In genomic region chr6:120463086-120463871, GRCm38 (mm10) we compare ENCODE assay signal across 8 mouse cellular contexts. TPM values are rescaled to one million over a fixed set of nuclear protein-coding genes. Genes with fewer than 3 reads are reported as not detected.
DNase-seq lines count a peak whose midpoint lies in the region; ATAC-seq and TF ChIP-seq lines count a peak whose summit lies in the region.

Gene Il17ra (plus strand): TSS chr6:120463247.

- no peaks in the 10 kb centered on the region for H3K27me3 ChIP-seq in CH12.LX (replicated peaks)
- peaks cover 16% of the 10 kb centered on the region for H3K27me3 ChIP-seq in heart, embryonic 16.5 days (ENCODE audit: control insufficient read depth, insufficient read depth, low read length)

- TF ChIP-seq CTCF in CH12.LX (conservative IDR thresholded peaks at IDR 0.05 in 1 of 2, IDR thresholded peaks at IDR 0.05 in 1 of 2; ENCODE audit: low read depth in 2 of 2, low read length in 2 of 2): 0 out of 4 replicates have a peak, but pooled peaks of 1 of the 2 experiments have one; percentile 6
- no peak for TF ChIP-seq CTCF in embryonic fibroblast, embryonic 13.5 days (IDR thresholded peaks at IDR 0.05; ENCODE audit: borderline replicate concordance, insufficient read depth, low read length)

- TF ChIP-seq EP300 in CH12.LX (IDR thresholded peaks at IDR 0.05; ENCODE audit: low read length): no peak

- H3K36me3 ChIP-seq in CH12.LX (replicated peaks in 1 of 2; ENCODE audit: control insufficient read depth in 1 of 2, insufficient read depth in 1 of 2, low read length in 1 of 2): peaks cover 2 to 5% of the 10 kb centered on the region in 2 experiments
- no peaks in the 10 kb centered on the region for H3K36me3 ChIP-seq in heart, embryonic 16.5 days (ENCODE audit: control insufficient read depth, insufficient read depth)

- peaks cover 19 to 46% of the 10 kb centered on the region in 2 experiments for H3K4me1 ChIP-seq in CH12.LX (ENCODE audit: control insufficient read depth in 1 of 2, insufficient read depth in 2 of 2)
- peaks cover 3% of the 10 kb centered on the region; the same call in 1 of the 2 replicates for H3K4me1 ChIP-seq in embryonic fibroblast, embryonic 13.5 days (ENCODE audit: control insufficient read depth, insufficient read depth, low read length)
- H3K4me1 ChIP-seq in heart, embryonic 16.5 days (ENCODE audit: control insufficient read depth, insufficient read depth, low read length): peaks cover 12% of the 10 kb centered on the region

- H3K4me3 ChIP-seq in CH12.LX (replicated peaks in 1 of 3; ENCODE audit: low read depth in 2 of 3, low read length in 2 of 3, poor library complexity in 1 of 3): peak within 1 kb of the TSS; percentile 80 to 93 (median 85)
- H3K4me3 ChIP-seq in embryonic fibroblast, embryonic 13.5 days (ENCODE audit: insufficient read depth, low read length): peak within 1 kb of the TSS; percentile 71
- H3K4me3 ChIP-seq in heart, embryonic 16.5 days (ENCODE audit: low read length): peak within 1 kb of the TSS; percentile 74

- no peaks in the 10 kb centered on the region for H3K9me3 ChIP-seq in CH12.LX (replicated peaks; ENCODE audit: low read length)
- no peaks in the 10 kb centered on the region for H3K9me3 ChIP-seq in heart, embryonic 16.5 days (replicated peaks; ENCODE audit: control insufficient read depth, low read length)

- TF ChIP-seq RAD21 in CH12.LX (IDR thresholded peaks at IDR 0.05; ENCODE audit: low read depth, low read length): no peak

- peak within 1 kb of the TSS; percentile 96 for H3K9ac ChIP-seq in CH12.LX (ENCODE audit: insufficient read depth, low read depth)
- peak within 1 kb of the TSS; percentile 77 for H3K9ac ChIP-seq in heart, embryonic 16.5 days (ENCODE audit: low read length)

- peak within 1 kb of the TSS; percentile 99 for H3K4me2 ChIP-seq in CH12.LX (ENCODE audit: insufficient read depth, low read depth, poor library complexity, severe bottlenecking)
- H3K4me2 ChIP-seq in heart, embryonic 16.5 days (ENCODE audit: low read depth, low read length): peak within 1 kb of the TSS; percentile 89

- peaks cover 46% of the 10 kb centered on the region for H3K79me2 ChIP-seq in CH12.LX (replicated peaks; ENCODE audit: control insufficient read depth, extremely low read depth, insufficient read depth, poor library complexity, severe bottlenecking)

- peak; percentile 80 for DNase-seq in CH12.LX (ENCODE audit: extremely low read depth)
- peak; percentile 70 to 80 for DNase-seq in adrenal gland, adult 18-20 months (ENCODE audit: low spot score in 2 of 2)
- DNase-seq in kidney, postnatal 14 days: peak; percentile 90
- peak; percentile 85 for DNase-seq in lung, postnatal 36 days
- peak; percentile 45 for DNase-seq in retina, adult 2 months (ENCODE audit: low read depth, low spot score)
- peak; percentile 83 for DNase-seq in urinary bladder, postnatal 14 days (ENCODE audit: low spot score)

- dilution Hi-C loops in CH12.LX (cut with MboI; ENCODE audit: extremely low pct_ligation_motif_present, extremely low pct_unique_long_range_greater_than_20kb, low sequenced_read_pairs): no loop called here

- in situ Hi-C loops in CH12.LX (cut with MboI; ENCODE audit: low pct_ligation_motif_present, low pct_unique_long_range_greater_than_20kb, low sequenced_read_pairs): no loop called here

- peak within 1 kb of the TSS; percentile 70 for H3K27ac ChIP-seq in CH12.LX (ENCODE audit: insufficient read depth, low read depth)
- no peak within 1 kb of the TSS for H3K27ac ChIP-seq in embryonic fibroblast, embryonic 13.5 days (ENCODE audit: insufficient read depth, low read length)
- 0 out of 2 replicates have a peak within 1 kb of the TSS, but pooled peaks have one; percentile 31 for H3K27ac ChIP-seq in heart, embryonic 16.5 days (ENCODE audit: low read length)

- ATAC-seq in heart, embryonic 16.5 days (replicated peaks; ENCODE audit: extremely low read depth, insufficient read depth, low FRiP score): peak; percentile 75

- WGBS in heart, embryonic 16.5 days: under 1% methylated on average over 89 of the region's 90 CpGs

- peak; percentile 92 for TF ChIP-seq POLR2A in CH12.LX (IDR thresholded peaks at IDR 0.05; ENCODE audit: low read depth, low read length)
- TF ChIP-seq POLR2A in embryonic fibroblast, embryonic 13.5 days (IDR thresholded peaks at IDR 0.05; ENCODE audit: low read depth, low read length): peak; percentile 72

TF ChIP-seq in CH12.LX, 34 proteins besides CTCF, POLR2A, EP300 and RAD21:
- no peak for TF ChIP-seq JUND (conservative IDR thresholded peaks at IDR 0.05; ENCODE audit: low read depth, low read length)
- peak; percentile 54; the same call in 1 of the 2 replicates for TF ChIP-seq IRF4 (IDR thresholded peaks at IDR 0.05; ENCODE audit: low read depth, low read length)
- no peak for TF ChIP-seq GABPA (IDR thresholded peaks at IDR 0.05; ENCODE audit: insufficient replicate concordance, low read depth, low read length)
- no peak for TF ChIP-seq CHD1 (IDR thresholded peaks at IDR 0.05; ENCODE audit: low read depth, low read length)
- TF ChIP-seq MYC (IDR thresholded peaks at IDR 0.05; ENCODE audit: low read depth, low read length): no peak
- no peak for TF ChIP-seq SMC3 (IDR thresholded peaks at IDR 0.05; ENCODE audit: low read depth, low read length)
- no peak for TF ChIP-seq USF2 (conservative IDR thresholded peaks at IDR 0.05; ENCODE audit: low read depth, low read length)
- TF ChIP-seq MAX (IDR thresholded peaks at IDR 0.05; ENCODE audit: low read length): 0 out of 2 replicates have a peak, but pooled peaks have one; percentile 31
- TF ChIP-seq POLR2AphosphoS2 (IDR thresholded peaks at IDR 0.05; ENCODE audit: low read depth, low read length): no peak
- peak; percentile 36; the same call in 1 of the 2 replicates for TF ChIP-seq NRF1 (IDR thresholded peaks at IDR 0.05; ENCODE audit: low read depth, low read length)
- no peak for TF ChIP-seq JUN (IDR thresholded peaks at IDR 0.05; ENCODE audit: insufficient read depth, low read depth, low read length)
- peak; percentile 59 for TF ChIP-seq HCFC1 (IDR thresholded peaks at IDR 0.05; ENCODE audit: low read depth, low read length)
- no peak for TF ChIP-seq USF1 (IDR thresholded peaks at IDR 0.05; ENCODE audit: low read depth, low read length)
- peak; percentile 91 for TF ChIP-seq ZMIZ1 (IDR thresholded peaks at IDR 0.05; ENCODE audit: low read depth, low read length)
- no peak for TF ChIP-seq ZKSCAN1 (IDR thresholded peaks at IDR 0.05; ENCODE audit: borderline replicate concordance, low read depth, low read length)
- TF ChIP-seq MEF2A (IDR thresholded peaks at IDR 0.05; ENCODE audit: borderline replicate concordance, low read depth, low read length): peak; percentile 43; the same call in 1 of the 2 replicates
- 0 out of 2 replicates have a peak, but pooled peaks have one; percentile 18 for TF ChIP-seq RCOR1 (conservative IDR thresholded peaks at IDR 0.05; ENCODE audit: low read depth, low read length)
- no peak for TF ChIP-seq MAFK (IDR thresholded peaks at IDR 0.05; ENCODE audit: insufficient replicate concordance, low read length)
- TF ChIP-seq SIN3A (IDR thresholded peaks at IDR 0.05; ENCODE audit: low read length): peak; percentile 42; the same call in 1 of the 2 replicates
- TF ChIP-seq KAT2A (IDR thresholded peaks at IDR 0.05; ENCODE audit: insufficient replicate concordance, low read length): 0 out of 2 replicates have a peak, but pooled peaks have one; percentile 40
- peak; percentile 97; the same call in 1 of the 2 replicates for TF ChIP-seq UBTF (IDR thresholded peaks at IDR 0.05; ENCODE audit: low read depth, low read length)
- TF ChIP-seq ETS1 (conservative IDR thresholded peaks at IDR 0.05; ENCODE audit: low read depth, low read length): no peak
- TF ChIP-seq NELFE (IDR thresholded peaks at IDR 0.05; ENCODE audit: low read depth, low read length): peak; percentile 87
- no peak for TF ChIP-seq BHLHE40 (IDR thresholded peaks at IDR 0.05; ENCODE audit: low read depth, low read length)
- no peak for TF ChIP-seq PAX5 (IDR thresholded peaks at IDR 0.05; ENCODE audit: low read length)
- no peak for TF ChIP-seq ZC3H11A (IDR thresholded peaks at IDR 0.05; ENCODE audit: low read depth, low read length)
- no peak for TF ChIP-seq CHD2 (IDR thresholded peaks at IDR 0.05; ENCODE audit: low read length)
- TF ChIP-seq ZNF384 (IDR thresholded peaks at IDR 0.05; ENCODE audit: low read depth, low read length): no peak
- peak; percentile 10; the same call in 1 of the 2 replicates for TF ChIP-seq MAZ (IDR thresholded peaks at IDR 0.05; ENCODE audit: low read depth, low read length)
- TF ChIP-seq E2F4 (IDR thresholded peaks at IDR 0.05; ENCODE audit: insufficient replicate concordance, low read depth, low read length): no peak
- peak; percentile 89 for TF ChIP-seq ELF1 (IDR thresholded peaks at IDR 0.05; ENCODE audit: low read depth, low read length)
- peak; percentile 74 for TF ChIP-seq MXI1 (IDR thresholded peaks at IDR 0.05; ENCODE audit: low read depth, low read length)
- TF ChIP-seq TCF12 (IDR thresholded peaks at IDR 0.05; ENCODE audit: low read depth, low read length): peak; percentile 80
- 0 out of 2 replicates have a peak, but pooled peaks have one; percentile 34 for TF ChIP-seq TBP (conservative IDR thresholded peaks at IDR 0.05; ENCODE audit: low read depth, low read length)

RNA-seq across cellular contexts. Expression of gene Il17ra, which starts in this region (rescaled TPM):
- total RNA-seq in CH12.LX (2012; rRNA removed) (13.5 and 13.6 TPM in 2 replicates), CH12.LX (2014; rRNA removed) (13.8 and 14.0 TPM in 2 replicates)
- polyA plus RNA-seq in CH12.LX (2012; ENCODE audit: insufficient read length, low read depth): 21.2 and 23.9 TPM in 2 replicates
- 10 to 100 TPM in 1 of 2 experiments, 1 to 10 TPM in 1; 8.5 to 10.3 TPM for total RNA-seq in adrenal gland, adult 18-20 months (2021)
- polyA plus RNA-seq in embryonic fibroblast, embryonic 13.5 days (2011; ENCODE audit: insufficient read length, low read depth, missing spikeins): 11.7 and 13.3 TPM in 2 replicates
- 6.5 and 9.0 TPM in 2 replicates for polyA plus RNA-seq in heart, embryonic 16.5 days (2015; fragmentation: Nextera tagmentation; extraction: Ambion mirVana)
